Mouse (Mus musculus) frontal cortex, postnatal 36 days (tissue): Measurements from ENCODE around the gene Olfr309.
"Not testable (repeated sequence)": the region's sequence is repeated elsewhere in the genome, so short reads cannot be mapped to it uniquely, and the experiment has no call there.

Experiments
- DNase-seq, 2 experiments: peaks; one replicate each; pipeline ENCODE4 v3.0.0; 2022; ENCODE audit warnings: low spot score in 2 of 2

The Olfr309 gene

DNA sequence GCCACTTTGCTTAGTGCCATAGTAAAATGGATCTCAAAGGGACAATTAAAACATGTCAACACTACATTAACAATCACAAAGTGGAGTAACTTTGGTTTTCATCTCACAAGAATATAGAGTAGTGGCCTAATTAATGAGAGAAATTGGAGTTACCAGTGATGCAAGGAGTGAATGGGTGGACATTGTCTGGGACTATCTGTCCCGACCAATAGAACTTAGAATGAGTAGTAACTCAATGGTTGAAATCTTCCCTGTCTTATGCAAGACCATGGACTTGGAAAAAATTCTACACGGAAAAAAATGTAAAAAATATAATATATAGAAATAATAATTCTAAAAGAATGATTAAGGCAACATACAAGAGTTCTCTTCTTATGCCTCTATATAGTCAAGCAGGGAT, at the start of gene Olfr309:
TSS of gene Olfr309 (minus strand) at position 101 of the 400 bp plus-strand sequence.
- no peak for DNase-seq

DNA sequence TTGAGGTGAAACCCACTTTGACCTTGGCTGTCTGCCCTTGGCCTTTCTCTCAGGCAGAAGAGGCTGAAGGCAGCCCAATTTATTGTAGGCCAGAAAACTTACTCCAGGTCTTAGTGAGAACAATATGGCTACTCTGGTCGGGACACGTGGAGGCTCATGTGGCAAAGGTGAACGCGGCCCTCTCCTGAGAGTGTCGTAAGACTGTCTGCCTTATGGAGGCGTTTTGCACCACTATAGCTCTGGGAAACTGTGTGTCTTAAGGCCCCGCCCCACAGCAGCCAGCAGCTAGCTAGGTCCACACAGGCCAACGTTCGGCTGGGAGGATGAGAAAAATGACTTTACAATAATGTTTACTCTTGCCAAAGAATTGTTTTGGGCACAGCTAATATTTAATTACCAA, 32.8 kb upstream of the Olfr309 start:
- DNase-seq, result not testable (repeated sequence)

DNA sequence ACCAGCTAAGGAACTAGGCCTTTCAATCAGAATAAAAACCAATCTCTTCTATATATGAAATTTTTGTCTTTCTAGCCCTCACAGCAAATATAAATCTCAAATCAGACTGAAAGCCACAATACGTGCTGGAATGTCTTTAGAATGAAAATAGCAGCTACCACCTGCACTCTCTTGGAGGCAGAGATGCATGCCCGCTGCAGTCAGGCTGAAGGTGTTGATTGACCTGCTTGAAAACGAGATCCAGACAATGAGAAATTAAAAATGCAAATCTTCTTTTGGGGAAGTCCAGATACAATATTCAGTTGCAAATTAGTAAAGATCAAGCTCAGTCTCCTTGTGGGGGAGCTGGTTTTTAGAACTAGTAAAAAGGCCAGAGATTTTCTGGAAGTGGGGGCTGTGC, 30.7 kb upstream of the Olfr309 start:
- no peak for DNase-seq

DNA sequence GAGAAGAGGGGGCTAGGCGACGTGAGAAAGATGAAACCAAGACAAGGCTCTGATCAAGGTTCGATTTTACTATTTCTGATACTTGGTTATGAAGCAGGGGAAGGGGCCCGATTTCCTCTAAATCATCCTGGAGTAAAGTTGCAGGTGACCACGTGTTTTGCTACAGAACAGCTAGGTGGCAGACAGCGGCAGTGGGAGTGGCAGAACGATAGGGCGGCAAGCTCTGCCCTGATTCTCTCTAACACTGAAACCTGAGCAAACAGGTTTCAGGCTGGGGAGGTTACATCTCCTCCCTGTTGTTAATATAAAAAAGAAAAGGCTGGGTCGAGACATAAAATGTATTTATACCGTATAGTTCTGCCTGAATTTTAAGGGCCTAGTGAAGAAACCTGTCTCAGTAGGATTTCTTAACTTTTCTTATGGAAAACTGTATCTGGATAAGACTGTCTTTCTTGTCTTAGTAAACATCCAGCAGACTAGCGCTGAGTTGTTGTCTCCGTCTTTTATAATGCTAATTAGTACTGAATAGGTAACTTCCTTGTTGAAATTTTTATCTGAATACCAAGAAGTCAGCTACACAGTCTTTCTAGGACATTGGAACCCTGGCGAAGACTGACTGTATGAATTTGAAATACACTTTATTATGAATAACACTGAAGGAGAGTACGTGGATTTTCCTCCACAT, 29.5 kb upstream of the Olfr309 start:
- no peak for DNase-seq

DNA sequence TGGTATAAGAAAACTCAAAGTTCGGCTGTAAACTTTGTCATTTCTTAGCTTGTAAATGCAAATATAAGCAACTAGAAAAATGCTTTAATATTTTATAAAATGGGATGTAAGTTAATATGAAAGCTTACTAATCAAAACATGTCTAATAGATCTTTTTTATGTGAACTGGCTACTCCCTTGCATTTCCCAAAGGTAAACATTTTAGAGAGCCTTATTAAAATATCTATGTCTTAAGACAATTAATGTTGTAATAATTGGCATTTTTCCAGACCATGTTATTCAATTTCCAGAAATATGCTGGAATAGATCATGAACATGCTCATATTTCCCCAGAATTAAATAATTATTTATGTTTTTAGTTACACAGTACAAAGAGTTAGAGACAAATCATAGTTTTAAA, 24.0 kb upstream of the Olfr309 start, which contains the start of gene Olfr307:
TSS of gene Olfr307 (minus strand) at position 101 of the 400 bp plus-strand sequence.
- DNase-seq, result no peak

DNA sequence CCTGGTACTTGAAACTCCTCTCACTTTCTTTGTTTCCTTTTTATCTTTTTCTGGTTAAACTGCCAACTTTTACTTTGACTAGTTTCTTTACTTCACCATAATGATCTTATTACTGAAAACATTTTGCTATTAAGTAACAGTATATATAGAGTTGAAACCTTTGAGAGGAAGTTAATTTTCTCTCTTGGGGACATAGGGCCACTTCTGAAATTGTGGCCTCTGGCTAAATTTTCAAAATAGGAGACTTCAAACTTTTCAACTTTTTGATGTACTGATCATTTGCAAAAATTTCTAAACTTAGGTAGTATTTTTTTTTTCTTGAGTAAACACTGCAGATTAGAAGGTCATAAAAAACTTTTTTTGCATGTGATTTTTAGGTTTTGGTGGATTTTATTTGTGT, 12.0 kb upstream of the Olfr309 start, which contains the start of gene Olfr308:
TSS of gene Olfr308 (minus strand) at position 101 of the 400 bp plus-strand sequence.
- no peak for DNase-seq

DNA sequence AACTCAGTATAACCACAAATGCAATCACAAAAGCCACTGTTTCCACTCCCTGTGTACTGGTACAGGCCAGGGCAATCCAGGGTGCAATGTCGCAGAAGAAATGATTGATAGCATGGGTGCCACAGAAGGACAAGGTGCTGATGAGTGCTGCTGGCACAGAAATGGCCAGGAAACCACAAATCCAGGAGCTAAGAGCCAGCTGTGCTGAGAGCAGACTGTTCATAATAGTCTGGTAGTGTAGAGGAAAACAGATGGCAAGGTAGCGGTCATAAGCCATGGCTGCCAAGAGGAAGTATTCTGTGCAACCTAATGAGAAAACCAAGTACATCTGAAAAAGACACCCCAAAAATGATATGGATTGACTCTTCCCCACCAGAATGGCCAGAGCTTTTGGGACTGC, 7.8 kb upstream of the Olfr309 start:
- no peak for DNase-seq

DNA sequence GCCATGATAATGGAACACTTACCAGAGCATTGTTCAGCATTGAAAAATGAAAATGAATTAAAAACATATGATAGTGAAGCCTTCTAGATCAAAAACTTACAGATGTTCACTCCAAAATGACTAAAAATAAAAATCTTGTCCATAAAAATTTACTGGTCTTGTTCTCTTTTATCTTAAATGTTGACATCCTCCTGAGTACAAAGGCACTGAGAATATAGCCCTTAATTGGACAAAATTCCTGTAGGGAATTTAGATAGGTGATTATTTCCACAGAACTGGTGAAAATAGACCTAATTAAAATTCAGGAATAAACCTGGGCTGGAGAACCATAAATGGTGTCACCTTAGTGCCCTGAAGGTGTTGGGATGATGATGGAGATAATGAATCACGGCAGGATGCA, 36.4 kb downstream of the Olfr309 start, which contains the start of gene Olfr310:
TSS of gene Olfr310 (minus strand) at position 101 of the 400 bp plus-strand sequence.
- no peak for DNase-seq
